Mouse (Mus musculus) heart, embryonic 11.5 days (tissue): ENCODE data around the gene Arhgdia. TPM values are rescaled to one million over a fixed set of nuclear protein-coding genes. Genes with fewer than 3 reads are reported as not detected.

Source experiments
- ATAC-seq: fragments of 200-750 bp; cut with Nextera tagmentation; replicated peaks from 2 replicates; pipeline ENCODE4 v1.8.0; 2017; ENCODE audit warnings: moderate library complexity; ENCODE audit not compliant: insufficient number of reproducible peaks, low FRiP score, low TSS enrichment
- H3K27ac ChIP-seq: fragments of 300-500 bp; sonication (generic); 2 replicates; pipeline ENCODE4 v1.5.1; 2014; ENCODE audit warnings: mild to moderate bottlenecking, low read depth, low read length
- H3K27me3 ChIP-seq: fragments of 300-500 bp; sonication (generic); 2 replicates; pipeline ENCODE4 v1.6.1; 2014; ENCODE audit warnings: mild to moderate bottlenecking, low read length, mixed read lengths; ENCODE audit not compliant: control insufficient read depth, insufficient read depth
- H3K36me3 ChIP-seq: fragments of 300-500 bp; sonication (generic); 2 replicates; pipeline ENCODE4 v1.6.1; 2014; ENCODE audit warnings: mild to moderate bottlenecking, low read length, moderate library complexity, mixed read lengths; ENCODE audit not compliant: control insufficient read depth, insufficient read depth
- H3K4me1 ChIP-seq: fragments of 300-500 bp; sonication (generic); 2 replicates; pipeline ENCODE4 v1.6.1; 2014; ENCODE audit warnings: low read length; ENCODE audit not compliant: control insufficient read depth, insufficient read depth
- H3K4me2 ChIP-seq: fragments of 300-500 bp; sonication (generic); 2 replicates; pipeline ENCODE4 v1.6.1; 2014; ENCODE audit warnings: mild to moderate bottlenecking, moderate library complexity
- H3K4me3 ChIP-seq: fragments of 300-500 bp; sonication (generic); 2 replicates; pipeline ENCODE4 v1.5.1; 2014; ENCODE audit warnings: low read depth, low read length
- H3K9ac ChIP-seq: fragments of 300-500 bp; sonication (generic); 2 replicates; pipeline ENCODE4 v1.6.1; 2014; ENCODE audit warnings: mild to moderate bottlenecking, low read depth, low read length, moderate library complexity
- H3K9me3 ChIP-seq: fragments of 300-500 bp; sonication (generic); replicated peaks from 2 replicates; pipeline ENCODE4 v1.6.1; 2016; ENCODE audit warnings: low read length; ENCODE audit not compliant: control insufficient read depth
- WGBS: fragments of 180-500 bp; shearing (Covaris S2); extraction: QIAGEN DNeasy Blood & Tissue Kit; methylation state at CpG from one replicate; pipeline ENCODE4 v1.1.7; 2014; ENCODE audit not compliant: insufficient replicate concordance; 5-methylcytosine and 5-hydroxymethylcytosine counted together
- polyA plus RNA-seq: library from polyadenylated mRNA; unstranded; fragments of >200 nt; fragmentation: Nextera tagmentation; extraction: Ambion mirVana; gene quantifications from 2 replicates; pipeline ENCODE4 v1.2.1, GENCODE M21; 2014

Arhgdia gene
- polyA plus RNA-seq, 1 experiment from 2014 or later, result 468 TPM

GRCm38 (mm10) chr11:120548214-120548613, 33.2 kb downstream of the Arhgdia start:
- no peaks in the 10 kb centered on the region for H3K9me3 ChIP-seq
- peak overlapping the region; percentile 95 for H3K4me3 ChIP-seq
- 85% methylated on average over 3 of the region's 3 CpGs for WGBS
- no peak for ATAC-seq
- H3K27me3 ChIP-seq, result no peaks in the 10 kb centered on the region
- peaks cover 21% of the 10 kb centered on the region for H3K4me1 ChIP-seq
- 0 out of 2 replicates have a peak overlapping the region, but pooled peaks have one; percentile 7 for H3K27ac ChIP-seq
- peak overlapping the region; percentile 97 for H3K4me2 ChIP-seq
- H3K36me3 ChIP-seq, result peaks cover 6% of the 10 kb centered on the region
- H3K9ac ChIP-seq, result peak overlapping the region; percentile 99

GRCm38 (mm10) chr11:120547469-120547868, 34.0 kb downstream of the Arhgdia start:
- Histone ChIP-seq H3K27me3 (no peaks in the 10 kb centered on the region), H3K4me3 (no peak overlapping the region), H3K9ac (no peak overlapping the region), H3K4me1 (peaks cover 21% of the 10 kb centered on the region), H3K4me2 (no peak overlapping the region), H3K27ac (no peak overlapping the region), H3K9me3 (no peaks in the 10 kb centered on the region), H3K36me3 (peaks cover 12% of the 10 kb centered on the region)
- 57% methylated on average over 2 of the region's 2 CpGs for WGBS
- no peak for ATAC-seq

DNA sequence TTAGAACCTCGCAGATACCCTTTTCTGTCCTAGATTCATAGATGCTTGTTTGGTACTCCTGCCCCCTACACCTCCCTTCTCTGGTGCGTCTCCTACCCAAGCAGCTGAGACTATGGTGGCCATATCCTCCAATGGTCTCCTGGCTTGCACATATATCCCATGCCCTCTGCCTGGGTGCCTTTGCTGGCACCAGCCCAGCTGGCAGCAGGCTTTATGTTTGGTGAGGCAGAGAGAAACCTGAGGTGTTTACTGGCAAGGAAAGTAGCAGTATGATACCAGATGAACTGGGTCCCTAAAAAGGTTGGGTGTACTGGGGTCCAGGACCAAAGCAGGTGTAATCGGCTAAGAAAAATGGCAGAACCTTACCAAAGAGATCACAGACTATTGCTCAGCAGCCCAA, 35.5 kb downstream of the Arhgdia start:
- Histone ChIP-seq H3K4me2 (no peak overlapping the region), H3K36me3 (peaks cover 12% of the 10 kb centered on the region), H3K4me1 (peaks cover 24% of the 10 kb centered on the region), H3K27ac (no peak overlapping the region), H3K9me3 (no peaks in the 10 kb centered on the region), H3K27me3 (no peaks in the 10 kb centered on the region), H3K4me3 (no peak overlapping the region), H3K9ac (no peak overlapping the region)
- WGBS, result 84% methylated on average over 3 of the region's 3 CpGs
- no peak for ATAC-seq

DNA sequence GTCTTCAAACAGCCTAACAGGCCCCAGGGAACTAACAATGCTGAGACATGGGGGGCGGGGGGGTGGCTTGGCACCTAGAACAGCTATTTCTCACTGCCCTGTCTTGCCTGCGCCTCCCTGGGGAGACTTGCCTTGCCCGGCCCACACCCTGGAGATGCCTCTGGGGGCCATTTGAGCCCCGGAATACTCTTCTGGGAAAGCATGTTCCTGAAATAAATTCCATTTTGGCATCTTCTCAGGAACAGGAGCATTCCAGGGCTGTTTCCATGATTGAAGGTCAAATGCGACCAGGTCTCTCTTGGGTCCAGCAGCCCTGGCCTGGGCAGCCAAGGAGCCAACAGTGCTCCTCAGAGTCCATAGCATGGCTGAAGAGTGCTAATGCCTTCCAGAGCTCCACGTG, 39.0 kb downstream of the Arhgdia start:
- ATAC-seq, result no peak
- Histone ChIP-seq H3K27ac (no peak overlapping the region), H3K4me3 (no peak overlapping the region), H3K9me3 (no peaks in the 10 kb centered on the region), H3K4me2 (no peak overlapping the region), H3K27me3 (no peaks in the 10 kb centered on the region), H3K4me1 (peaks cover 19% of the 10 kb centered on the region), H3K9ac (no peak overlapping the region), H3K36me3 (peaks cover 12% of the 10 kb centered on the region)
- WGBS, result 82% methylated on average over 6 of the region's 6 CpGs

GRCm38 (mm10) chr11:120541907-120542306, 39.5 kb downstream of the Arhgdia start:
- Histone ChIP-seq H3K27ac (no peak overlapping the region), H3K9ac (no peak overlapping the region), H3K4me3 (no peak overlapping the region), H3K4me1 (peaks cover 17% of the 10 kb centered on the region), H3K36me3 (peaks cover 12% of the 10 kb centered on the region), H3K9me3 (no peaks in the 10 kb centered on the region), H3K27me3 (no peaks in the 10 kb centered on the region), H3K4me2 (no peak overlapping the region)
- ATAC-seq, result no peak
- WGBS, result 29% methylated on average over 4 of the region's 4 CpGs

- Histone ChIP-seq H3K27ac (no peak overlapping the region), H3K36me3 (peaks cover 8% of the 10 kb centered on the region), H3K4me1 (peaks cover 17% of the 10 kb centered on the region), H3K9ac (peak overlapping the region; percentile 36; the same call in 1 of the 2 replicates), H3K9me3 (no peaks in the 10 kb centered on the region), H3K4me2 (0 out of 2 replicates have a peak overlapping the region, but pooled peaks have one; percentile 22), H3K27me3 (peaks cover 6% of the 10 kb centered on the region), H3K4me3 (no peak overlapping the region)
- 31% methylated on average over 10 of the region's 10 CpGs for WGBS
- no peak for ATAC-seq
Measured at GRCm38 (mm10) chr11:120539285-120540014, 42.0 kb downstream of the Arhgdia start.

- Histone ChIP-seq H3K4me3 (no peak overlapping the region), H3K9me3 (no peaks in the 10 kb centered on the region), H3K4me1 (peaks cover 17% of the 10 kb centered on the region), H3K36me3 (peaks cover 8% of the 10 kb centered on the region), H3K4me2 (no peak overlapping the region), H3K27me3 (peaks cover 11% of the 10 kb centered on the region), H3K27ac (0 out of 2 replicates have a peak overlapping the region, but pooled peaks have one; percentile 29), H3K9ac (no peak overlapping the region)
- 51% methylated on average over 8 of the region's 8 CpGs for WGBS
- ATAC-seq, result no peak
Measured at GRCm38 (mm10) chr11:120538955-120539284, 42.5 kb downstream of the Arhgdia start.

- Histone ChIP-seq H3K27ac (0 out of 2 replicates have a peak overlapping the region, but pooled peaks have one; percentile 29), H3K9me3 (no peaks in the 10 kb centered on the region), H3K27me3 (peaks cover 13% of the 10 kb centered on the region), H3K4me1 (peaks cover 17% of the 10 kb centered on the region), H3K36me3 (peaks cover 8% of the 10 kb centered on the region), H3K9ac (no peak overlapping the region), H3K4me3 (no peak overlapping the region), H3K4me2 (no peak overlapping the region)
- 69% methylated on average over 3 of the region's 3 CpGs for WGBS
- ATAC-seq, result no peak
Measured at GRCm38 (mm10) chr11:120538485-120538884, 42.9 kb downstream of the Arhgdia start.

DNA sequence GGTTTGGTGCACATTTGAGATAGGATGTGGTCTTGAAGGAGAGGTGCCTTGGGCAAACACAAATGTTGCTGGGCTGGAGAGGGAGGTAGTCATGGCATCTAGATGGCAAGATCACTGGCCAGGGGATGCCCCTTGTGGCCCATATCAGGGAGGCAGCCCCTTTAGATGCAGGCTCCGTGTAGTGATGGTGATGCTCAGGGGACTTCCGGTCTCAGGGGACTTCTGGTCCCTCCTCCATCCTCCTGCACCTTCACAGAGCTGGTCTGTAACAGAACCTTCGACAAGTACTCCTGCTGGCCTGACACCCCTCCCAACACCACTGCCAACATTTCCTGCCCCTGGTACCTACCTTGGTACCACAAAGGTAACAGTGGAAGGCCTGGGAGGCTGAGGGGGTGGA, 45.6 kb downstream of the Arhgdia start:
- Histone ChIP-seq H3K9ac (no peak overlapping the region), H3K27me3 (peaks cover 40% of the 10 kb centered on the region), H3K36me3 (no peaks in the 10 kb centered on the region), H3K9me3 (no peaks in the 10 kb centered on the region), H3K4me2 (no peak overlapping the region), H3K4me1 (peaks cover 16% of the 10 kb centered on the region), H3K4me3 (no peak overlapping the region), H3K27ac (no peak overlapping the region)
- no peak for ATAC-seq
- WGBS, result 67% methylated on average over 3 of the region's 3 CpGs
